Mouse (Mus musculus): ENCODE measurements around the gene Tmco1.

Gene Tmco1

GRCm38 (mm10) chr1:167369905-167370304 lies 61.7 kb downstream of the Tmco1 start:
- peak; percentile 86 for DNase-seq (ENCODE audit: low read depth, low spot score)

DNA sequence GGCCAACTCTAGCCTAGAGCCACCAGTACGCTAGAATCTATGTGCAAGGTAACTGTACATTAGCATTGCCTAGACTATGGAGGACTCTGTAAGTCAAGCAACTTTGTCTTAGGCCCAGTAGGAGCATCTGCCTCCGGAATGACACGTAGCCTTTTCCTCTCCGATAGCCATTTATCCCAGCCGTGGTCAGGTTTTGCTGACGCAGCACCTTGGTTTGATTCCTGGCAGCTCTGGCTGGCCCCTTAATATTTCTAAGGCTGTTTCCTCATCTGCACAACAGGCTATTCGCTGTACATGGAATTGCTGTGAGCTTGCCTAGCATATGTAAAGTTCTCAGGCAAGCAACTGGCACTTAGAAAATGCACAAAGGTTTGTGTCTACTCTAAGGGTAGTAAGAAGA lies 64.6 kb downstream of the Tmco1 start:
- DNase-seq (ENCODE audit: low read depth, low spot score) = no peak

DNA sequence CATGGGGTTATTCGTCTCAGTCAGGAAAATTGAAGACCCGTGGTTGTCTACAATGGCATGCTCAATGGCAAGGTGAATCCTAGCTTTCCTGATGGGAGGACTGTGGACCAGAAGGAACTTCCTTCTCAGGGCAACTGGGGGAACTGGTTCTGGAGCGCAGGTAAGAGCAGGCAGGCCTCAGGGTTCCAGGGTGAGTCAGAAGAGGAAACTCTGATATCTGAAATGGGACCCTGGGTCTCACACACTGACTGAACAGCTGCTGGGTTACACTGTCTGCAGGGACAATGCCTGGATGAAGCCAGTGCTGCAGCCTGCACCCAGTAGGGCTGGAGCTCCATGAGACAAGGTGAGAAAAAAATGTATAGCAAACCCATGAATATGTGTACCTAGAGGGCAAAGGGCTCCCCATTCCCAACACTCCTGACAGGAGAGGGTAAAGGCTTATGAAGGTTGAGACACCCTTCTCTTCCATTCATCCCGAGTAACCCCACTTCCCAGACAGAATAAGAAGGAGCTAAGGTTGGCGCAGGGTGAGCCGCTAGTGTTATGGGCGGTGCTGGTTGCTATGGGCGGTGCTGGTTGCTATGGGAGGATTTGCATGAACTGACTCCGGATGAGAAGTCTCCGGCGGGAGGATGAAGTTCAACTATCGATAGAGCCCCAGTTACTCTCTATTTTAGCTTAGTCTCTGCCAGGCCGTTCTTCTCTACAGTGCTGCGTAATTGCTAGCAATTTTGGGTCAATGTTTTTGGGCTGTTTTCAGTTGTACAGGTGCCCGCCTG lies 66.0 kb downstream of the Tmco1 start:
- DNase-seq (ENCODE audit: low read depth, low spot score) = peak; percentile 59

- DNase-seq (ENCODE audit: low read depth, low spot score) = no peak
Observed at GRCm38 (mm10) chr1:167374942-167375341, 66.8 kb downstream of the Tmco1 start.

DNA sequence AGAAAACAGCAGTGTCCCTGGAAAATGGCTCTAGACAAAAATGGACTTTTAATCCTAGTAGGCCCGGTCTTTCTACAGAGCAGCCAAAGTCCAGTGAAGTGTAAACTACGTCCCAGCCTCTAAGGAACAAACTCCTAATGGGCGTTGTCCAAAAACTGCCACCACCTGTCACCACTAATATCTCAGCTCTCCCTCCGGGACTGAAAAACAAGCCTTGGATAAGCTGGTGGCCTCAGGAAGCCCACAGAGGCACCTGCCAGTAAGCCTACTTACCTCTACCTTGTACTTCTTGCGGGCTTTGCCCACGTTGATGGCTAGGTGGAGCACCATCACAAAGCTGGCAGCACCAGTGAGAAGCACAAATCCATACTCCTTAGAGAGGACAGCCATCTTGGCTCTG lies 69.8 kb downstream of the Tmco1 start:
- DNase-seq (ENCODE audit: low read depth, low spot score) = no peak

- no peak for DNase-seq (ENCODE audit: low read depth, low spot score)
Observed at GRCm38 (mm10) chr1:167379751-167380150, 71.6 kb downstream of the Tmco1 start.

GRCm38 (mm10) chr1:167380223-167380622 lies 72.0 kb downstream of the Tmco1 start:
- DNase-seq (ENCODE audit: low read depth, low spot score) = no peak

- no peak for DNase-seq (ENCODE audit: low read depth, low spot score)
Observed at GRCm38 (mm10) chr1:167381050-167382015, 73.2 kb downstream of the Tmco1 start.

GRCm38 (mm10) chr1:167382316-167382715 lies 74.1 kb downstream of the Tmco1 start:
- no peak for DNase-seq (ENCODE audit: low read depth, low spot score)

DNA sequence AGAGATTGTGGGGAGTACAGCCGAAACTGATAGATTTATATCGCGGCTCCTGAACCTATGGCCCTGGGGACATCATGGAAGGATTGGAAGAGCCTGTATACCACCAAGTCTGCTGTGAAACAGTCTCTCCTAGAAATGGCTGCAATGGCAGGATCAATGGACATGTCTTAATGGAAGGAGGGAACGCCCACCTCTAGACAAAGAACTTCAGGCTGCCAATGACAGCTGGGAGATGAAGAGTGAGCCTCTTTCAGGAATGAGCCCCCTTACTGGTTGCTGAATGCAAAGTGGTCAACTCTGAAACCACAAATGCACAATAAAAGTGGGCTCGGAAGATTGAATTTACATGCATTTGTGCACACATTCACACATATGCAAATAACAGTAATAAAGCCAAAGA lies 74.6 kb downstream of the Tmco1 start:
- DNase-seq (ENCODE audit: low read depth, low spot score) = no peak

DNA sequence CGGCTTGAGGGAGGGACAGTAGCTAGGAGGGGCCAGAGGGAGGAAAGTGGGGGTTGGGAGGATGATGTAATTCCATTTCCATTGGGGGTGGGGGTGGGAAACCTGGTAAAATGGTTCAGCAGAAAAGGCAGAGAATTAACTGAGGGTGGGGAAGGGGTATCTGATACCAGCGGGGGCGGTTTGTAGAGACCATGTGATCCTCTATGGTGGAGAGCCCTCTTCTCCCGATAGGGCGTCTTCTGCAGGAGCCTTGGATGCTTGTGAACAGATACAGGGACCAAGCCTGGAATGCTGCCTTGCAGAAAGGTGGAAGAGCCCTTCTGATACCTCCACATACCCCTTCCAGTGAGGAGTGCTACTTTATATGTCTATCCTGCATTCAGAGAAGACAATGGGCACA lies 75.0 kb downstream of the Tmco1 start:
- no peak for DNase-seq (ENCODE audit: low read depth, low spot score)
